In genomic region chr1:192880130-192880529, GRCm38 (mm10) we compare ENCODE assay signal across 20 mouse cellular contexts. TPM values are rescaled to one million over a fixed set of nuclear protein-coding genes. Genes with fewer than 3 reads are reported as not detected.
A peak's percentile ranks its signal among the peaks of the same experiment; 100 is the strongest.
DNase-seq lines count a peak whose midpoint lies in the region; ATAC-seq and TF ChIP-seq lines count a peak whose summit lies in the region.
"Had no signal": no experiment of that assay in that cellular context is flagged by ENCODE, and none has a peak within 500 bp of the region (broad histone marks: within the 10 kb centered on the region; RNA-seq: fewer than 3 reads in every experiment).

No protein-coding gene starts in this region.

- no peak overlapping the region for H3K4me2 ChIP-seq in forebrain, postnatal 0 days (ENCODE audit: low read depth)
- H3K4me2 ChIP-seq in forebrain, embryonic 13.5 days, result no peak overlapping the region
- H3K4me2 ChIP-seq: heart, embryonic 15.5 days; hindbrain, embryonic 13.5 days; limb, embryonic 12.5 days; neural tube, embryonic 13.5 days had no signal

- H3K4me1 ChIP-seq in forebrain, postnatal 0 days (ENCODE audit: insufficient read depth), result no peaks in the 10 kb centered on the region
- no peaks in the 10 kb centered on the region for H3K4me1 ChIP-seq in forebrain, embryonic 13.5 days
- H3K4me1 ChIP-seq: heart, embryonic 15.5 days; hindbrain, embryonic 13.5 days; neural tube, embryonic 13.5 days had no signal

- no peak overlapping the region for H3K9ac ChIP-seq in forebrain, postnatal 0 days
- no peak overlapping the region for H3K9ac ChIP-seq in forebrain, embryonic 13.5 days
- H3K9ac ChIP-seq: heart, embryonic 15.5 days; hindbrain, embryonic 13.5 days; limb, embryonic 12.5 days; neural tube, embryonic 13.5 days had no signal

- peak; percentile 38; the same call in 1 of the 2 replicates for ATAC-seq in forebrain, postnatal 0 days
- no peak for ATAC-seq in forebrain, embryonic 13.5 days
- ATAC-seq: activated CD4-positive, CD25-positive, alpha-beta regulatory T cell, adult 4 months had no signal

- no peak for DNase-seq in forebrain, postnatal 0 days
- no peak for DNase-seq in layer of hippocampus, adult 2 months (ENCODE audit: low spot score in 2 of 2)
- DNase-seq in layer of hippocampus, adult 18-20 months (ENCODE audit: low spot score in 2 of 2), result no peak
- DNase-seq in 3T3-L1 (ENCODE audit: low read depth, low spot score), result peak; percentile 51
- peak; percentile 51 for DNase-seq in ZHBTc4 (ENCODE audit: low read depth, low spot score)
- DNase-seq in kidney, adult 9 months, result no peak
- DNase-seq in thymus, postnatal 4 days, result no peak
- DNase-seq: adrenal gland, postnatal 25 days; B cell, adult 2 months; cerebellum, postnatal 10 days; lung, adult 18-20 months; right cerebral cortex, postnatal 4 days; thymus, adult 18-20 months had no signal

- 91% methylated on average over 4 of the region's 4 CpGs for WGBS in forebrain, postnatal 0 days
- 85% methylated on average over 4 of the region's 4 CpGs for WGBS in forebrain, embryonic 13.5 days

- H3K27me3 ChIP-seq in forebrain, postnatal 0 days (ENCODE audit: insufficient read depth, low read length), result no peaks in the 10 kb centered on the region
- no peaks in the 10 kb centered on the region for H3K27me3 ChIP-seq in forebrain, embryonic 13.5 days
- H3K27me3 ChIP-seq: heart, embryonic 15.5 days; hindbrain, embryonic 13.5 days; limb, embryonic 12.5 days; neural tube, embryonic 13.5 days had no signal

- H3K4me3 ChIP-seq in forebrain, postnatal 0 days (ENCODE audit: low read depth, low read length), result no peak overlapping the region
- H3K4me3 ChIP-seq in forebrain, embryonic 13.5 days, result no peak overlapping the region
- H3K4me3 ChIP-seq in layer of hippocampus, adult 2 months, result no peak overlapping the region
- H3K4me3 ChIP-seq: heart, embryonic 15.5 days; hindbrain, embryonic 13.5 days; limb, embryonic 12.5 days; neural tube, embryonic 13.5 days had no signal

- no peaks in the 10 kb centered on the region for H3K9me3 ChIP-seq in forebrain, postnatal 0 days (ENCODE audit: low read length)
- H3K9me3 ChIP-seq in forebrain, embryonic 13.5 days (replicated peaks), result no peaks in the 10 kb centered on the region
- H3K9me3 ChIP-seq: heart, embryonic 15.5 days; hindbrain, embryonic 13.5 days; limb, embryonic 12.5 days; neural tube, embryonic 13.5 days had no signal

- no peaks in the 10 kb centered on the region for H3K36me3 ChIP-seq in forebrain, postnatal 0 days (ENCODE audit: insufficient read depth)
- H3K36me3 ChIP-seq in forebrain, embryonic 13.5 days (ENCODE audit: poor library complexity, severe bottlenecking), result no peaks in the 10 kb centered on the region
- H3K36me3 ChIP-seq: heart, embryonic 15.5 days; hindbrain, embryonic 13.5 days; limb, embryonic 12.5 days; neural tube, embryonic 13.5 days had no signal

- peak; percentile 53 for TF ChIP-seq CTCF in forebrain, postnatal 0 days (IDR thresholded peaks at IDR 0.05; ENCODE audit: low read depth)
- peak; percentile 67 for TF ChIP-seq CTCF in layer of hippocampus, adult 2 months (conservative IDR thresholded peaks at IDR 0.05)

- no peak overlapping the region for H3K27ac ChIP-seq in forebrain, postnatal 0 days (ENCODE audit: low read depth, low read length)
- H3K27ac ChIP-seq in forebrain, embryonic 13.5 days, result no peak overlapping the region
- no peak overlapping the region for H3K27ac ChIP-seq in layer of hippocampus, adult 2 months
- H3K27ac ChIP-seq: heart, embryonic 15.5 days; hindbrain, embryonic 13.5 days; limb, embryonic 12.5 days; neural tube, embryonic 13.5 days had no signal

RNA-seq across cellular contexts. Expression of gene Sertad4, which starts 24.6 kb away (rescaled TPM):
- total RNA-seq in forebrain, postnatal 0 days (2014; rRNA removed), result 10.7 and 14.2 TPM in 2 replicates
- 24.6 and 30.4 TPM in 2 replicates for polyA plus RNA-seq in forebrain, postnatal 0 days (2015; fragmentation: Nextera tagmentation; extraction: Ambion mirVana)
- 20.4 and 20.5 TPM in 2 replicates for polyA plus RNA-seq in forebrain, embryonic 13.5 days (2015; fragmentation: Nextera tagmentation; extraction: Ambion mirVana)
- 10 to 100 TPM; 14.2 to 16.9 TPM for total RNA-seq in layer of hippocampus, adult 2 months (2021)
- 10 to 100 TPM; 12.8 to 13.5 TPM for total RNA-seq in layer of hippocampus, adult 18-20 months (2021)
- total RNA-seq: megakaryocyte, adult 5-6 weeks had no signal
- polyA plus RNA-seq: activated CD4-positive, CD25-positive, alpha-beta regulatory T cell, adult 4 months had no signal

Comparison
In these comparisons a context has a peak if more than half of its experiments do, and no peak if none do; other contexts are left out.
1. DNase-seq: peak in 3T3-L1 (single experiment) and ZHBTc4 (single experiment); none in forebrain, postnatal 0 days (single experiment), layer of hippocampus, adult 2 months (0 of 2), layer of hippocampus, adult 18-20 months (0 of 2), kidney, adult 9 months (single experiment) and thymus, postnatal 4 days (single experiment).